Mouse (Mus musculus): ENCODE results near the gene Zfp652.

Zfp652 gene

DNA sequence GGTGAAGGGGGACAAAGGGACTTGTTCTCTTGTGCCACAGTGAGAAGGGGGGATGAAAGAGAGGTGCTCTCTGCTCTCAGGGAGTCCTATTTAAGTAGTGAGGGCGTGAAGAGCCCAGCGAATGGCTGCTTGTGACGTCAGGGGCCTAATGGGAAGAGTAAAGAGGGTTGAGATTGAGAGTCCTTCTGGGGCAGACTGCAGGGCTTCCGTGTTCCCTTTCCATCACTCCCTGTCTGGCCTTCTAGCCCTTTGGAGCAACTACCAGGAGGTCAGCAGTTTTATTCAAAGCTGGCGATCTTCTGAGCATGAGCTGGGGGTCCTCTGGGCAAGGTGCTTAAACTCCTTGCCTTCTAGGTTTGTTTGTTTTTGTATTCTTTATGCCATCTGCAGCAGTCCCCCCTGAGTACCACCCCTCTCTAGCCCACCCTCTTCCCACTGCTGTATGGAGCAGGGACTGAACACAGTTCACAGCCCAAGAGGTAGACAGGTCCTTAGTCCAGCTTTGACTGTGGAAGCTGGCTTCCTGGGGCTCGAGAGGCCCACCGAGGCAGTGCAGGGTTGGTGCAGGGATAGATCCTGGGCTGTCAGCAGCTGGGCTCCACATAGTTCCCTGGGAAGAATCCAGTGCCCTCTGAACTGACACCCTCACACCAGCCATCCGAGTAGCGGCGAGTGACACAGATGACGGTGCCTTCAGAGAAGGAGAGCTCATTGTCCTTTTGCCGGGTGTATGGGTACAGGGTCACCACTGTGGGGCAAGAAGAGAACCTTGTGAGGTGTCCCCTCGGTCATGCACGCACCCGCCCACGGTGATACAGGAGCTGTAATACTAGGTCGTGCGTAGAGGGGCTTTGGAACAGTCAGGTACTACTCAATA lies 119.9 kb downstream of the Zfp652 start:
- DNase-seq (ENCODE audit: low read depth): no peak

DNA sequence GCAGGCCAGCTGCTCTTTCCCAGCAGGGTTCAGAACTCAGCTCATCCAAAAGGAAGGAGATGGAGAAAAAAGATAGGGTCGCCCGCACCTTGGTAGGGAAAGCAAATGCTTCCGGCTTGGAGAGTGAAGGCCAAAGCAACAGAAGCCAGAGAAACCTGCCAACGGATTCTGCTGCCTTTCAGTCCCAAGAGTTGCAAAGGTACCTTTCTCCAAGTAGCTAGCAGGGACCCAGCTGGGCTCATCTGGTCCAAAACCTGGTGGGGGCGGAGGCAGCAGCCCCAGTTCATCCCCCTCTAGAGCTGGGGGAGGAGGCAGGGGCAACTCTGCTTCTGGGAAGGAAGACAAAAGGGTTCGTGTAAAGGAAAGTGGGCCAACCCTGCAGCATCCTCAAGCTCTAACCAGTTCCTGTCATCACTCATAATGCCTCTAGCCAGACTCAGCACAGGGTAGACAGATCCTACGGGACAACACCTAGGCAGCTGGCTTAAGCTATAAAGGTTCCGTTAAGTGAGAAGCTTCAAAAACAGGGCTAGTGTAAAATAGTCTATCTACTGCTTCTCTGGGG lies 120.6 kb downstream of the Zfp652 start:
- DNase-seq (ENCODE audit: low read depth): no peak

DNA sequence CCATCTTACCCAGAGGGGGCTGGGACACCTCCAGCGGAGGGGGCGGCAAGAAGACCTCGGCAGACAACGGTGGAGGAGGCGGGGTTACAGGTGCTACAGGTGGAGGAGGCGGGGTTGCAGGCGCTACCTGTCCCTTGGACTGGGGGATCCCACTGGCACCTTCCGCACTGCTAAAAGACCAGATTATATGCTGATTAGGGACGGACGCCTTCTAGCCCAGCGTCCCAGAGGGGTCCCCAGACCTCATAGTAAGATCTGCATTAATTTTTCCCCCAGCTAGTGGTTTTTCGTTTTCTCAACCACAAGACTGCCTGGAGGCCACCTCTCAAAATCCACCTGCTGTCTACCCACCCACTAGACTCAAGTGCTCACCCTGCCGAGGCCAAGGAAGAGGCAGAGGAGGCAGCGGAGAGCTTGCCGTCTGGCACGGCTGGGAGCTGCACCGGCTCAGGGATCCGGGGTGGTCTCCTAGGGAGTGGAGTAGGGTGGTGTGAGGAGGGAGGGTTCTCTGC lies 121.2 kb downstream of the Zfp652 start:
- no peak for DNase-seq (ENCODE audit: low read depth)

DNA sequence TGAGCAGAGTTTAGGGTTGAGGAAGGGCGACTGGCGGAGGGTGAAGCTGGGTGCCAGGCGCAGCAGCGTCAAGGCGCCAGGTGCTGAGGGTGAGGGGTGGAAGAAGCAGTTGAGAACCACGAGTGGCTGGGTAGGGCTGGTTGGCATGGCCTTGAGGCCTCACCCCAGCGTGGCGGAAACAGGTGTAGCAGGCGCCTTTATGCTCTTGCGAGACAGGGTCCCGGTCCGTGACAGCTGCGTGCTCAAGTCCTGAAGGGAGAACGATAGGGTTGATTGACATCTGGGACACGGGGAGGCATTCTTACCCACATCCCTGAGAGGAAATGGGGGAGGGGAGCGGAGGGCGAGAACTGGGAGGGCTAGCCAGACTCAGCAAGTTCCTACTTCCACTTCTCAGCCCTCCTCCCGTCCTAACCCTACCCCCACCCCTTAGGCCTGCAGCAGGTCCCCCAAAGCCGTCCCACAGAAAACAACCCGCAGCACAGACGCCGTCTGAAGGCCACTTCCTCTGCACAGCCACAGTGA lies 121.7 kb downstream of the Zfp652 start:
- peak; percentile 62 for DNase-seq (ENCODE audit: low read depth)

DNA sequence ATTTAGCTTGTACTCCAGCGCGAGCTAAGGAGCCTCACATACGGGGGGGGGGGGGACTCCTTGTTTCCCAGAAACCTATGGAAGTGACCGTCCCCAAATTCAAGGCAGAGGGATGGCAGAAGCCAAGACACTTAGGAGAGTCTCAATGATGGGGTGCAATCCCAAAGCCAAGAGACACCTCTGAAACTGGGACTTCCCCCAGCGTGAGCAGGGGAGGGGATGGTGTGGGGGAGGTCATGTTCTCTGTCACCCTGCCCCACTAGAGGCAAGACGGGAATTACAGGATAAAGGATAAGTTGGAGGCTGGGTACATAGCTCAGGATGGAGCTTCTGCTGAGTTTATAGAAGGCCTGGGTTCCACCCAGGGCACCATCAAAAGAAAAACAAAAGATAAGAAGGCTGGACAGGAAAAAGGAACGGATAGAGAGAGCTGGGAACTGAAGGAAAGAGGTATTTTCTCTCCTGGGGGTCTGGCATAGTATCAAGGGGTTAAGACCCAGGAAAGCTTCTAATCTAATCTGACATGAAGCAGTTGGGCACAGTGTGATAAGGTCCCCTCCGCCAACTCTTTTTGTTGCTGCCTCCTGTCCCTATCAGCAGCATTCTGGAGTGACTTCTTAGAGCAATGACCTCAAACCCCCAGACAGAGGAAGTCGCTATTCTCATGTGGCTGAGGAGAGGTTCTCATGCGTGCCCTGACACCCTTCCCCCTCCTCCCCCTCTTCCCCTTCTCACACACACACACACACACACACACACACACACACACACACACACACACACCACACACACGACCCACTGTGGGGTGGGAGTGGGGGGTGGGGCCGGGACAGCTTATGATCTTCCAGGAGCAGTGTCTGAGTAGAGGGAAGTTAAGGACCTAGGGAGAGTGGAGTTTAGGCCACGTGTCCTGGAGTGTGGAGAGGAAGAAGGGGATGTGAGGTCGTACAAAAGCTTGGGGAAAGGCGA lies 122.6 kb downstream of the Zfp652 start:
- DNase-seq (ENCODE audit: low read depth): no peak

DNA sequence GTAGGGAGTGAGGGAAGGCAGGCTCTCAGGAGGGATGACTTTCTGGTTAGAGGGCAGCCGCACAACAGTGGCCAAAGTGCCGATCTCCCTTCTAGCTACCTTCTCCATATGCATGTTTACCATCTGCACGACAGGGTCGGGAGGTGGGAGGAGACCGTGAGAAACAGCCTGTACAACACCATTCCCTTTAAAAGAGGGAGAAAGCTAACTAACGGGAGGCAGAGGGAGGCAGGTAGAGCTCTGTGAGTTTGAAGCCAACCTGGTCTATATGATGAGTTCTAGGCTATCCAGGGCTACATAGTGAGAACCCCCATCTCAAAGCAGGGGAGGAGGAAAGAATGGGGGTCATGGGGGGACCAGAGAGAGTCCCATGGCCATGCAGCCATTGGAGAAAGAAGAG lies 123.4 kb downstream of the Zfp652 start:
- no peak for DNase-seq (ENCODE audit: low read depth)

DNA sequence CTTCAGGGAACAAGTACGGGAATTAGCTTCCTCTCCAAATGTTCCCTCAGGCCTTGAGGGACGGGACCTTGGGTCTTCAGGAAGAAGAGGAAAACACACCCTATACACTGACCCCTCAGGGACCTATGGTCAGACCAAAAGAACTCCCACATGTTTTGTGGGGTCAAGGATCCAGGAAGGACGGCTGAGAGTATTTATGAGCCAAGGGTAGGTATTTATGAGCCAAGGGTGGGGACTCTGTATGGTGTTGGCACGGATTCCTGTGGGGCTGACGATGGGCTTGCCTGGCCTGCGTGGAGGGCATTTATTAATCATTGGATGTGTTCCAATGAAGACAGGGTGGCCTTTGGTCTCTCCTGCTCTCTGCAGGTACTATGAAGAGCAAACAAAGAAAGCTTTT lies 124.0 kb downstream of the Zfp652 start:
- DNase-seq (ENCODE audit: low read depth): no peak

DNA sequence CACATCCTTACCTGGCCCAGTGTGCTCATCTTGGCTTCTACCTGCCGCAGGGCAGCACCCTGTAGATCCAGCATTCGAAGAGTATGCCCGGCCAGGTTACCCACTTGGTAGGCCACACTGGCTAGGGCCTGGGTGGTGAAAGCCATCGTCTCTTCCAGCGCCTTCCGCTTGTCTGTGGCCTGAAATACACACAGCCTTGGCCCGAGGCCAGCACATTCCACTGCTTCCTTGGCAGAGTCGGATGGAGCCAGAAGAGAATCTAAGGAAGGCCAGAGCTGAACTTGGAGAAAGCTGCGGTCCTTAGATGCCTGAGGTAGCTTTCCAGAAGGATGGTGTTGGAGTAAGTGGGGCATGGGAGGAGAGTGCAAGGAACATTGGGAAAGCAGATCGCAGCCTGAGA lies 124.6 kb downstream of the Zfp652 start, which contains the start of gene Gngt2:
Gene Gngt2, plus strand, starts transcription at position 158 of the 400 bp plus-strand sequence.
- no peak for DNase-seq (ENCODE audit: low read depth)

DNA sequence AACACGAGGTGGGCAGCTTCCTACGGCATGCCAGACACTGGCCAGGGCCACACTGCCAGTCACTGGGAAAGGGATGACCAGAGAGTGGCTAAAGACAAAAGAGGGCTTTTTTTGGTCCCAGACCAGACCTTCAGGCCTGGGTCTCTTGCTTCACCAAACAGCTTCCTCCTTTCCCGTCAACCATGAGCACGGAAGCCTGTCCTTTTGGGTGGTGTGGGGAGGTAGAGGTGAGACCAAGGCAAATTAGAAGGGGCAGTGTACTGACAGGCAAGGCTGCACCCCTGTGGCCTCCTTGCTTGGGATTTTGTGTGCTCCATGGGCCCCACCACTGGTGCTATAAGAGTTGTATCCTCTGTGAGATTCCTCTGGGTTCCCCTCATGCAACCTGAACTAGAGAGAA lies 126.1 kb downstream of the Zfp652 start:
- DNase-seq (ENCODE audit: low read depth): no peak

DNA sequence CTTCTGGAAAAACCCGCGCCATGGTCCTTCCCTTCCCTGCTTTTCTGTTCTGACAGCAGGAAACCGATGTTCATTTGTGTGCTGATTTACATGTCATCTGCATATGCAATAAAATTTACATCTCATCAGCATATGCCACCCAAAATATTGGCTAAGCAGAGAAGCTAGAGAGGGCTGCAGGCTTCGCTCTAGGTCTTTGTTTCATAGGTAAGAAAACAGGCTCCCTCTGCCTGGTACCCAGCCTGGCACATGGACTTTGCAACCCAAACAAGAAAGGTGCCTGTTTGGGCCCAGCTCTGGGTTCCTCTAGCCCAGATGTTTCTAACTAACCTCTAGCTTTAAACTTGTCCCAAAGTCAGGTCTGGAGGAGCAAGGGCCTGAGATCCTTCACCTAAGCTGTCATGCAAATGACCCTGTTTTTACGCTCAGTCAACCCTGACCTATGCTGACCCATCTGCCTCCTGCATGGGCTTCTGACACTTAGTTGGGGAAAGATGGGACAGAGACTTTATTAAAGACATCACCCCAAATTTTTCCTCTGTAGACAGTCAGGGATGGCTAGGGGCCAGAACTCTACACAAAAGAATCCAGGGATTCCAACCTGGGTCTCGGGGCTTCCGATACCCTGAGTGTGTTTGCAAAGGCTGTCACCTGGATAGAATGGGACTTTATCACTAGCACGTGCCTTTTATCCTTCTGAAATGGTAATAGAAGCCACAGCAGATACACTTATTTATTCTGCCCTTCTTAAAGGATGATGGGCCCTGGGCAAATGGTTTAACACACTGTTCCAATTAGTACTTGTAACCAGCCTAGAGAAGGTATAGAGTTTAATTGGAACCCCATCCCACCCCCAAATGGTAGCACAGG lies 126.8 kb downstream of the Zfp652 start:
- no peak for DNase-seq (ENCODE audit: low read depth)

DNA sequence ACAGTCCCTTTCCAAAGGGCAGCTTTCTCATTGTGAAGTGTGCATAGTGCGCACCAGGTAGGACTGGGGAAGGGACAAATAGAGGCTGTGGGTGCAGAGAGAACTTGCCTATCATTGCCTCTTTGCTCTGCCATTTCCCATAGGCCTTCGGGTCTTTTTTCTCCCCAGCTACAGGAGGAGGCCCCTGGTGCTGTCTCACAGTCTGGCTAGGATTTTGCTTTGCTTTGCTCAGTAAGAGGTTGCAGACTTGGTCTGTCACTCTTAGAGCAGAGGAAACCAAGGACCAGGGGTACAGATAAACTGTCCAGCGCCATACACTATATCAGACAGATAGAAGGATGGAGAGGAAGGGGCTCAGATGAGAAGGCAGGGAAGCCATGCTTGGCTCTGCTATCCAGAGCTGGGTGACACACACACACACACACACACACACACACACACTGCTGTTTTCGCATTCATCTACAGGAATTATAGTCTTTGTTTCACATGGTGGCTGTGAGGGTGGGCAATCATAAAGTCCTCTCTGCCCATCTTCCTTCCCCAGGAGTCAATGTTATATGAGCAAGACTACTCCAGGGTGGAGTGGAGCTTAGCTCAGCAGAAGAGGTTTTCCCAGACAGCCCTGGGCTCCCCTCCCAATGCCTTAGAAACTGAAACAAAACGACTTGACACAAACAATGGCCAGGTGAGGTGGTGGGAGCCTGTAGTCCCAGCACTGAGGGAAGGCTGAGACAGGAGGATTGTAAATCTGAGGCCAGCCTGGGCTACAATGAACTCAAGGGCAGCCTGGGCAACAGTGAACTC lies 128.4 kb downstream of the Zfp652 start:
- DNase-seq (ENCODE audit: low read depth): no peak

DNA sequence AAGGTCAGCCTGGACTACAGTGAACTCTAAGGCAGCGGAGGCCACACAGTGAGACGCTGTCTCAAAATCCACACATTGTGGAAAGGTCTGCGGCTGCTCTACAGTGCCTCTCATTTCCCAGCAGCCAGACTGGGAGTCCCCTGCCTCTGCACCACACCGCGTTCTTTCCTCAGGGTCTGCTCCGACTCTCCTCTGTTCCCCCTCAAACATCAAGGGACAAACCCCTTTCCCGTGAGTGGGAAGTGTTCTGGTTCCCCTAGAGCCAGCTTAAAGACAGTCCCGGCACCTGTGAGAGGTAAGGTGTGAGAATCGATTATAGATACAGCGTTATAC lies 129.0 kb downstream of the Zfp652 start:
- DNase-seq (ENCODE audit: low read depth): no peak

DNA sequence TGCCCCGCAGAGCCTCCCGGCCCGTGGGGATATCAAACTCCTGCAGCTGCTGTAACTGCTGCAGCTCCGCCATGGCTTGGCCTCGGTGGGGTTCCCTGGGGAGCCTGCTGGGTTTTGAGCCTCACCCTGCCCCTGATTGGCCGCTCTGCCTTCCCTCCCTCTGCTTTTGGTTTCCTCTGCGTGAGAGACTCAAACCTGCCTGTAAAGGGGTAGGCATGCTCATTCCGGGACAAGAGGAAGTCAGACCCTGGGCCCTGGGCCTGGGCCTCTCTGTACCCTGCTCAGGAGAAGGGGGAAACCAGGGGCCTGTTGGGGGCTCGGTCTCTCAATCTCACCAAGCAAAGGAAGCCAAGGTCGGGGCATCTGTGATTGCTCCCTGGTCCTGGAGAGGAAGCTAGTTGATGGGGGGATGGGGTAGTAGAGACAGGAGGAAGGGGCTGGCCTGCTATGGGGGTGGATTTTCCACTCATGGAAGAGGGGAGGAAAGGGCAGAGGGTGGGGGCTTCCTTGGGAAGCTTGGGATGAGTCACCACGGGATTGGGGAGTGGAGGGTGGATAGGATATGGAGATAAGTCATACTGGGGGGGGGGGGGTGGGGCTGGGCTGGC lies 129.7 kb downstream of the Zfp652 start, which contains the start of gene Abi3:
Gene Abi3, minus strand, starts transcription at position 403 of the 608 bp plus-strand sequence.
- no peak for DNase-seq (ENCODE audit: low read depth)

DNA sequence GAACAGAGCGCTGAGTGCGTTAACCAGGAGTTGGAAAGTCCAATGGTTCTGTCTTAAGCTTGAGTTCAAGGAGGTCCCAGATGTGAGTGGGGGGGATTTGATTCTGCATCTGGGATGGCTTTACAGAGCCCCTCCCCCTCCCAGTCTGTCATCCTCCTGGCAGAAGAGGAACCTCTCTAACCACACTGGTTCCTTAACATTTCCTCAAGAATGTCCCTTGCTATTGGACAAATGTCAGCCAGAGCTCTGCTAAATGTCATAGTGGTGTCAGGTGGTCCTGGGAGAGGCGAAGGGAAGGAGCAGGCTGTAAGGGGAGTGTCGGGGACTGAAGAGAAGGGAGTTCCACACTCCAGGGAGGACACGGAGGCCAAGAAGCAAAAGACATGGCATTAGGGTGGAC lies 130.5 kb downstream of the Zfp652 start:
- DNase-seq (ENCODE audit: low read depth): no peak

DNA sequence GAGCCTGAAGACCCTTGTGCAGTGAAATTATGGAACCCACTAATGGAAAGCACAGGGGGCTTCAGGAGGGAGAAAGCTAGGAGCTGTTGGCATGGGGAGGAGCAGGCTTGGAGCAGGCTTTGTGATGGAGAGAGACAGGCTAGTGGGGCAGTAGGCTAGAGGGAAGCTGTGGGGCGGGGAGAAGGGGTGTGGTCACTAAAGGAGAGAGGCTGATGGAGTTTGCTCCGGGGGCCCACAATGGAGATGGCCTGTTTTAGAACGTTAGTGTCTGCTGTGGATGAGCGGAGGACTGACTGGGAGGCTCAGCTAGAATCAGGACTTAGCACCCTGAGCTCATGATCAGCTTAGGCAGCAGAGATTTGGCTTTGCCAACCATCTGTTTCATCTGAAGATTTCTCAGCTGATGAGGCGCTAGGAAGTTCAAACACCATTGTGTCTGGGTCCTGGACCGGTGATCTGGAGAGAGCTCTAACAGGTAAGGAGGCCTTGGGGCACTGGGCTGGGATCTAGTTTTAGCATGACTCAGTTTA lies 131.0 kb downstream of the Zfp652 start:
- DNase-seq (ENCODE audit: low read depth): no peak

DNA sequence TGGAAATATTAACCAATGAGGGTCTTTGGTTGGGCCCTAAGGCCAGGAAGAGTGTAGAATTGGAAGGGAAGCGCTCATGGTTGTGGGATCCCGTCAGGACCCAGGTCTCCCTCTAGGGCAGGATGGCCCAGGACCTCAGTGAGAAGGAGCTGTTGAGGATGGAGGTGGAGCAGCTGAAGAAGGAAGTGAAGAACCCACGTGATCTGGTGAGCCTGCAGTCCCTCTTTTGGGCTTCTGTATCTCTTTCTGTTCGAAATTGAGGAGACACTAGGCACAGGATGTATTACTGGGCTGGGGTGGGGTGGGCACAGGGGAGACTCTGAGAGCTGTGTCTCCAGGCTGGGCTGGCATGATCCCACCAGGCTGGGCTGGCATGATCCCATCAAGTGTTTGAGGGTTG lies 132.5 kb downstream of the Zfp652 start:
- DNase-seq (ENCODE audit: low read depth): no peak

DNA sequence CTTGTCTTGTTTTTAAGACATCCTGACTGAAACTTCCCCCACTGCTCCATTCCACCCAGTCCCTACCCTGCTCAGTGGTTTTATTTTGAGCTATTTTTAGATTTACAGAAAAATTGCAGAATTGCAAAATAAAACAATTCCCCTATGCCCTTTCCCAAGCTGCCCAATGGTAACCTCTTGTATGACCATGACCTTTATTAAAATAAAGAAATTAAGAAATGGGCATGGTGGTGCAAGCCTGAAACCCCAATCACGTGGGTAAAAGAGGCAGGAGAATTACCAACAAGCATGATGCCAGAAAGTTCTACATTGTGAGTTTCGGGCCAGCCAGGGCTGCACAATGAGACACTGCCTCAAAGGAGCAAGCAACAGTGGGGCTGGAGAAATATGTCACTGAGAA lies 138.4 kb downstream of the Zfp652 start:
- DNase-seq (ENCODE audit: low read depth): no peak

DNA sequence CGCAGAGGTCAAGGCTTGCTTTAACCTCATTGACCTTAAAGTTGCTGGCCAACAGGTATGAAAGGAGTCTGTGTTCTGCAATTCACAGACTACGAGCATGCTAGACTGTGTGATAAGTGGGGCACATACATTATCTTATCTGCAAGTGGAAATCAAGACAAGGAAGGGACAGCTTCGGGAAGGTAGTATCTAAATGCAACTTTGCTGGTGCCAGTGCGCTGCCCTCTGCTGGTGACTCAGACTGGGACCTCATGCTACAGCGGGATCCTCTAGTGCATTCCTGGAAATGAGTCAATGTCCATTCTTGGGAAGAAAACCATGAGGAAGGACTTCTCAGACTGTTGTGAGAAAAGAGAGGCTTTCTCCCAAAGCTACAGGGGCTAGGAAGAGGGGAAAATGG lies 141.2 kb downstream of the Zfp652 start:
- no peak for DNase-seq (ENCODE audit: low read depth)

DNA sequence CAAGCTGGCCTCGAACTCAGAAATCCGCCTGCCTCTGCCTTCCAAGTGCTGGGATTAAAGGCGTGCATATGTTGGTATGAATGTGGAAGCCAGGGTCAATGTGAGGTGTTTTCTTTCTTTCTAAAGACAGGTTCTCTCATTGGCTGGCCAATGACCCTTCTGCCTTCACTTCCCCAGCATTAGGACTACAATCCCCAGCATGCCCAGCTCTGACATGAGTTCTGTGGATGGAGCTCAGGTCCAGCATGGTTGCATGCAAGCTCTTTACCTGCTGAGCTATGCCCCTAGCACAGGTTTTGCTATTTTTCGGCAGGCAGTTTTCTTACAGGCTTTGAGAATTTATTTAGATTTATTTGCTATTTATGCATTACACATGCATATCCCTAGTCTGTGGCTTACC lies 144.8 kb downstream of the Zfp652 start:
- no peak for DNase-seq (ENCODE audit: low read depth)

Measured in c-Kit-positive CD71-negative TER-119-negative erythroid progenitor cells, embryonic 14.5 days (primary cell).